Comparison of ENCODE assay signal across 7 mouse cellular contexts in genomic region chr14:103098213-103098586, GRCm38 (mm10). TPM values are rescaled to one million over a fixed set of nuclear protein-coding genes. Genes with fewer than 3 reads are reported as not detected.
A peak's percentile ranks its signal among the peaks of the same experiment; 100 is the strongest.
DNase-seq lines count a peak whose midpoint lies in the region; ATAC-seq lines count a peak whose summit lies in the region.

No protein-coding gene starts in this region.

- 5% methylated on average over 2 of the region's 2 CpGs for WGBS in neural tube, embryonic 11.5 days
- 6% methylated on average over 2 of the region's 2 CpGs for WGBS in forebrain, embryonic 11.5 days
- WGBS in limb, embryonic 15.5 days = 0% methylated on average over 2 of the region's 2 CpGs
- under 1% methylated on average over 2 of the region's 2 CpGs for WGBS in stomach, embryonic 16.5 days

- no peak for DNase-seq in neural tube, embryonic 11.5 days (ENCODE audit: low spot score)
- no peak for DNase-seq in neural tube, embryonic 10.5 days (ENCODE audit: extremely low spot score, low spot score)
- no peak for DNase-seq in forebrain, embryonic 11.5 days (ENCODE audit: low spot score)
- DNase-seq in left cerebral cortex, adult 18-20 months (ENCODE audit: low spot score in 2 of 2) = no peak
- no peak for DNase-seq in spleen, postnatal 4 days (ENCODE audit: low spot score in 2 of 2)

- H3K9ac ChIP-seq in neural tube, embryonic 11.5 days (ENCODE audit: low read length) = peak overlapping the region; percentile 100
- peak overlapping the region; percentile 99 for H3K9ac ChIP-seq in forebrain, embryonic 11.5 days (ENCODE audit: low read length)
- peak overlapping the region; percentile 99 for H3K9ac ChIP-seq in limb, embryonic 15.5 days
- peak overlapping the region; percentile 100 for H3K9ac ChIP-seq in stomach, embryonic 16.5 days (ENCODE audit: low read length)

- H3K4me2 ChIP-seq in neural tube, embryonic 11.5 days (ENCODE audit: low read depth) = peak overlapping the region; percentile 55
- peak overlapping the region; percentile 58 for H3K4me2 ChIP-seq in forebrain, embryonic 11.5 days (ENCODE audit: low read depth, low read length, severe bottlenecking)
- H3K4me2 ChIP-seq in limb, embryonic 15.5 days = peak overlapping the region; percentile 54
- peak overlapping the region; percentile 56 for H3K4me2 ChIP-seq in stomach, embryonic 16.5 days (ENCODE audit: low read depth, low read length)

- no peak overlapping the region for H3K27ac ChIP-seq in neural tube, embryonic 11.5 days (ENCODE audit: low read depth, low read length)
- H3K27ac ChIP-seq in forebrain, embryonic 11.5 days (ENCODE audit: low read depth, low read length) = no peak overlapping the region
- peak overlapping the region; percentile 99; the same call in 1 of the 2 replicates for H3K27ac ChIP-seq in limb, embryonic 15.5 days
- peak overlapping the region; percentile 99 for H3K27ac ChIP-seq in stomach, embryonic 16.5 days (ENCODE audit: low read length)

- no peak for ATAC-seq in neural tube, embryonic 11.5 days (ENCODE audit: insufficient read depth, low FRiP score, low TSS enrichment)
- ATAC-seq in forebrain, embryonic 11.5 days (replicated peaks; ENCODE audit: low FRiP score) = no peak
- no peak for ATAC-seq in limb, embryonic 15.5 days (ENCODE audit: insufficient number of reproducible peaks, low FRiP score, low TSS enrichment, low read depth)
- no peak for ATAC-seq in stomach, embryonic 16.5 days (ENCODE audit: insufficient read depth, low FRiP score)

- no peaks in the 10 kb centered on the region for H3K36me3 ChIP-seq in neural tube, embryonic 11.5 days (ENCODE audit: control insufficient read depth, insufficient read depth, low read length)
- H3K36me3 ChIP-seq in forebrain, embryonic 11.5 days (ENCODE audit: control insufficient read depth, insufficient read depth, low read length) = no peaks in the 10 kb centered on the region
- H3K36me3 ChIP-seq in limb, embryonic 15.5 days = peaks cover 6% of the 10 kb centered on the region; the same call in 1 of the 2 replicates
- 0 out of 2 replicates have a peak, but pooled peaks cover 5% of the 10 kb centered on the region for H3K36me3 ChIP-seq in stomach, embryonic 16.5 days (ENCODE audit: control insufficient read depth, insufficient read depth, low read length)

- peak overlapping the region; percentile 88 for H3K4me3 ChIP-seq in neural tube, embryonic 11.5 days (ENCODE audit: low read depth, low read length)
- H3K4me3 ChIP-seq in forebrain, embryonic 11.5 days (ENCODE audit: low read depth, low read length) = peak overlapping the region; percentile 89
- H3K4me3 ChIP-seq in limb, embryonic 15.5 days = peak overlapping the region; percentile 69
- H3K4me3 ChIP-seq in stomach, embryonic 16.5 days (replicated peaks; ENCODE audit: low read length) = peak overlapping the region; percentile 87

- H3K9me3 ChIP-seq in neural tube, embryonic 11.5 days (ENCODE audit: control insufficient read depth, low read length) = no peaks in the 10 kb centered on the region
- H3K9me3 ChIP-seq in forebrain, embryonic 11.5 days (ENCODE audit: control insufficient read depth, low read length) = no peaks in the 10 kb centered on the region
- no peaks in the 10 kb centered on the region for H3K9me3 ChIP-seq in limb, embryonic 15.5 days
- no peaks in the 10 kb centered on the region for H3K9me3 ChIP-seq in stomach, embryonic 16.5 days (replicated peaks; ENCODE audit: control insufficient read depth, low read length)

- H3K4me1 ChIP-seq in neural tube, embryonic 11.5 days (ENCODE audit: control insufficient read depth, insufficient read depth, low read length) = 0 out of 2 replicates have a peak, but pooled peaks cover 3% of the 10 kb centered on the region
- 0 out of 2 replicates have a peak, but pooled peaks cover 5% of the 10 kb centered on the region for H3K4me1 ChIP-seq in forebrain, embryonic 11.5 days (replicated peaks; ENCODE audit: control insufficient read depth, insufficient read depth, low read length)
- peaks cover 9% of the 10 kb centered on the region for H3K4me1 ChIP-seq in limb, embryonic 15.5 days
- H3K4me1 ChIP-seq in stomach, embryonic 16.5 days (ENCODE audit: control insufficient read depth, insufficient read depth, low read length) = peaks cover 23% of the 10 kb centered on the region; the same call in 1 of the 2 replicates

- no peaks in the 10 kb centered on the region for H3K27me3 ChIP-seq in neural tube, embryonic 11.5 days (ENCODE audit: control insufficient read depth, insufficient read depth, low read length)
- H3K27me3 ChIP-seq in forebrain, embryonic 11.5 days (ENCODE audit: control insufficient read depth, insufficient read depth, low read length) = no peaks in the 10 kb centered on the region
- H3K27me3 ChIP-seq in limb, embryonic 15.5 days = no peaks in the 10 kb centered on the region
- no peaks in the 10 kb centered on the region for H3K27me3 ChIP-seq in stomach, embryonic 16.5 days (ENCODE audit: control insufficient read depth, insufficient read depth, low read length)

RNA-seq across cellular contexts. Expression of gene Fbxl3, which starts 1.2 kb away (rescaled TPM):
- 24.4 and 27.8 TPM in 2 replicates for polyA plus RNA-seq in neural tube, embryonic 11.5 days (2014; fragmentation: Nextera tagmentation; extraction: Ambion mirVana)
- 23.6 and 27.2 TPM in 2 replicates for polyA plus RNA-seq in forebrain, embryonic 11.5 days (2014; fragmentation: Nextera tagmentation; extraction: Ambion mirVana)
- 21.6 and 26.7 TPM in 2 replicates for polyA plus RNA-seq in limb, embryonic 15.5 days (2015; fragmentation: Nextera tagmentation; extraction: Ambion mirVana)
- 19.0 and 22.1 TPM in 2 replicates for polyA plus RNA-seq in stomach, embryonic 16.5 days (2015; fragmentation: Nextera tagmentation; extraction: Ambion mirVana)
- total RNA-seq in left cerebral cortex, adult 18-20 months (2021) = 10 to 100 TPM; 95.1 to 97.8 TPM

RNA-seq across cellular contexts. Expression of gene Cln5, which starts 28.2 kb away (rescaled TPM):
- 27.2 and 27.5 TPM in 2 replicates for polyA plus RNA-seq in neural tube, embryonic 11.5 days (2014; fragmentation: Nextera tagmentation; extraction: Ambion mirVana)
- polyA plus RNA-seq in forebrain, embryonic 11.5 days (2014; fragmentation: Nextera tagmentation; extraction: Ambion mirVana) = 23.1 and 25.6 TPM in 2 replicates
- 33.5 and 35.2 TPM in 2 replicates for polyA plus RNA-seq in limb, embryonic 15.5 days (2015; fragmentation: Nextera tagmentation; extraction: Ambion mirVana)
- polyA plus RNA-seq in stomach, embryonic 16.5 days (2015; fragmentation: Nextera tagmentation; extraction: Ambion mirVana) = 31.7 and 31.9 TPM in 2 replicates
- total RNA-seq in left cerebral cortex, adult 18-20 months (2021) = 10 to 100 TPM; 11.1 to 12.3 TPM

RNA-seq across cellular contexts. Expression of gene Acod1, which starts 51.4 kb away (rescaled TPM):
- not detected in 2 replicates for polyA plus RNA-seq in neural tube, embryonic 11.5 days (2014; fragmentation: Nextera tagmentation; extraction: Ambion mirVana)
- 0.13 TPM in 1 of 2 replicates, not detected in the other for polyA plus RNA-seq in forebrain, embryonic 11.5 days (2014; fragmentation: Nextera tagmentation; extraction: Ambion mirVana)
- polyA plus RNA-seq in limb, embryonic 15.5 days (2015; fragmentation: Nextera tagmentation; extraction: Ambion mirVana) = not detected in 2 replicates
- 0.08 TPM in 1 of 2 replicates, not detected in the other for polyA plus RNA-seq in stomach, embryonic 16.5 days (2015; fragmentation: Nextera tagmentation; extraction: Ambion mirVana)
- not detected for total RNA-seq in left cerebral cortex, adult 18-20 months (2021)

Comparison
In these comparisons a context has a peak if more than half of its experiments do, and no peak if none do; other contexts are left out.
1. H3K27ac ChIP-seq: peak in limb, embryonic 15.5 days (single experiment) and stomach, embryonic 16.5 days (single experiment); none in neural tube, embryonic 11.5 days (single experiment) and forebrain, embryonic 11.5 days (single experiment).
2. Peak in every context shown above with its lines, with median percentiles within 50 percentile points of each other: H3K4me2 ChIP-seq, H3K4me3 ChIP-seq and H3K9ac ChIP-seq.